Mouse (Mus musculus): ENCODE measurements around the gene Btbd16.

Gene Btbd16

GRCm38 (mm10) chr7:130773914-130774630, at the start of gene Btbd16:
Gene Btbd16, plus strand, starts transcription at chr7:130774069.
- DNase-seq, result no peak

DNA sequence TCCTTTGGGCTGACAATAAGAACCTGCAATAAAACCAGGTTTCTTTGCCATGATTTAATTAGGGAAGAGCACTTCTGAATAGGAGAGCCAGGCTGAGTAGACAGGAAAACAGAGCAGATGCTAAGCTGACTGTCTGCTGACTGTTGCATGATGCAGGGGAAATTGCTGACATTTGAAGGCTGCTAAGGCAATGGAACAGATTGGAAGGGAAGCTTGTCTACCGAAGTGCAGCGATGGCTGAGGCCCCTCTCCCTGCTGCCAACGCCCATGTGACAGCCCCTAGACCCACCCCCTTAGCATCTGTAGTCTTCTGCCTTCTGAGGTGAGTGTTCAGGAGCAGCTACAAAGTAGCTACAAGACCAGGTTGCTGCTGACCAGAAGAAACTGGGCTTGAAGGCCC, 47.7 kb upstream of the Btbd16 start:
- no peak for DNase-seq

- DNase-seq, result peak; percentile 20
Observed at GRCm38 (mm10) chr7:130726724-130727422, 47.0 kb upstream of the Btbd16 start.

GRCm38 (mm10) chr7:130727560-130727959, 46.3 kb upstream of the Btbd16 start:
- DNase-seq, result no peak

DNA sequence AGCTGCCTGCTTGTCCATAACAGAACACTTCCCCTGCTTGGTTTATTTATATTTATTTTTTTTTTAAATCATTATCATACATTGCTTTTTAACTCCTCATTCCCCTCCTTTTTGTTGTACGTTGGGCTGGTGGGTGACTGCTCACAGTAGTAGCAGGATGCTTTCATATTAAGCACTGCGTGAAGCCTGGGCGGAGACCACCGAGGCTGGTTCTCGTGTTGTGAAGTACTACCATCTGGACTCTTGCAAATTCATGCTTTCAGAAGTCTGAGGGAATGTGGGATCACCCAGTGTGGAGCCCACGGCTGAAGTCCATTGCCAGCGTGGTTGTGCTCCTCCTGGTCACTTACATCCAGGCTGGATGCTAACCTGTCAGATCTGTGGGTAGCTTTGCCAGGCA, 42.1 kb upstream of the Btbd16 start:
- DNase-seq, result no peak

GRCm38 (mm10) chr7:130732908-130733307, 41.0 kb upstream of the Btbd16 start:
- peak; percentile 67 for DNase-seq

- no peak for DNase-seq
Observed at GRCm38 (mm10) chr7:130733423-130733822, 40.4 kb upstream of the Btbd16 start.

DNA sequence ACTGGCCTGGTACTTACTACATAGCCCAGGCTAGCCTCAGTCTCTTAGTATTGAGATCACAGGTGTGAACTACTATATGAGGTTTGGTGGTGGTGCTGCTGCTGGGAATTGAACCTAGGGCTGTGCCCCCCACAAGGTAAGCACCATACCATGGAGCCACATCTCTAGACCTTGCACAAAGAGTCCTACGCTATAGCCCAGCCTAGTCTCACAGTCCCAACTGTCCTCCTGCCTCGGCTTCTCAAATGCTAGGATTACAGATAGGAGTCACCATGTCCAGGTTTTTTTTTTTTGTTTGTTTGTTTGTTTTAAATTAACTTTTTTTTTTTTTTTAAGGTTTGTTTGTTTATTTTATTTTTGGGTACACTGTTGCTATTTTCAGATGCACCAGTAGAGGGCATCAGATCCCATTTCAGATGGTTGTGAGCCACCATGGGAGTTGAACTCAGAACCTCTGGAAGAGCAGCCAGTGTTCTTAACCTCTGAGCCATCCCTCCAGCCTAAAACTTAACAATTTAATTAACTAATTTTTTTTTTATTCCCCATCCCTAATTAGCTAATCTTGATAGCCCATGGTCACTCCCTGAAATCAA, 39.6 kb upstream of the Btbd16 start:
- DNase-seq, result no peak

- no peak for DNase-seq
Observed at GRCm38 (mm10) chr7:130741099-130741498, 32.8 kb upstream of the Btbd16 start.

DNA sequence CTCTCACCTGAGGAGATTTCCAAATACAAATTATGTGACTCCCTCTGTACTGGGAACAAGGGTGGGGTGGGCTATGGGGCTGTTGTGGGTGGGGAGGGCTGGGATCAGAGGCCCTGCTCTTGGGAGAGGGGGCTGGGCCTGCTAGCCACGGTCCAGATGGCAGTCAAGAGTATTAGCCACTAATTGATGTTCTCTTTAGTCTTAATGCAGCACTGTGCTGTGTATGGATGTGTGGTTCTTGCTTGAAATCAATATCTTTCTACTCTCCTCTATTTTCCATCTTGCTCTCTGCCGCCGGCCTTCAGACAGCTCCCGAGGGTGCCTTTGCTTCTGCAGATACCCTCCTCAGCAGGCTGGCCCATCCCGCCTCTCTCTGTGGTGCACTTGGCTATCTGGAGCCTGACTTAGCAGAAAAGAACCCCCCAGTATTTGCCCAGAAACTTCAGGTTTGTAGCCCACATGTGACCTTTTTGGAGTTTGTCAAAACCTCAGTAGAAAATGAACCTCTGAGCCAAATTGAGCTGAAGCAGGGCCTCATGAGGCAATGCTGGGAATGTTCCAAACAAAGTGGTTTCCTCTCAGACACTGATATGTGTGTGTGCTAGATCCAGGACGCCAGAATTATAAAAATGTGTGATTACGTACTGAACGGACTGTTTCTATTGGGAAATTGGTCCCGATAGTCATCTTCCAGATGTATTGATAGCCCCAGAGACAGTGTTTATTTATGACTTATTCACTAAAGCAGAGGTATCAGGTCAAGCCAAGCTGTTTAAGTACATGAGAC, 30.4 kb upstream of the Btbd16 start:
- DNase-seq, result no peak

DNA sequence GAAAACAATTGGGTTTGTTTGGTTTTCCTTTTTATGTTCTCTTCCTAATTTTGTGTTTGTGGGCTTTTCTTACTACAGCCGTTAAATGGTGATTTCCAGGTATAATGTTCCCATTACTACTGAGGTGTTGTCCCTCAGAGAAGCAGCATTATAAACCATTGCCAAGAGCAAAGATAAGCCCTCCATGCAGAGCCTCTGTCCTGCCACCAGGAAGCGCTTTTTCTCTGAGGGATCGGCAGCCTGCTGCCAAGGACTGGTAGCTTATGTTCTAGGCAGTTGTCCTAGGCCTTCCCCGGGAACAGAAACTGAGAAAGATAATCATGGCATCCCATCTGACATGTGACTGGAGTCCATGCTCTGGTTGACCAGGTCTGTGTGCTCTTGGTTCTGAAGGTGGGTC, 24.7 kb upstream of the Btbd16 start:
- no peak for DNase-seq

DNA sequence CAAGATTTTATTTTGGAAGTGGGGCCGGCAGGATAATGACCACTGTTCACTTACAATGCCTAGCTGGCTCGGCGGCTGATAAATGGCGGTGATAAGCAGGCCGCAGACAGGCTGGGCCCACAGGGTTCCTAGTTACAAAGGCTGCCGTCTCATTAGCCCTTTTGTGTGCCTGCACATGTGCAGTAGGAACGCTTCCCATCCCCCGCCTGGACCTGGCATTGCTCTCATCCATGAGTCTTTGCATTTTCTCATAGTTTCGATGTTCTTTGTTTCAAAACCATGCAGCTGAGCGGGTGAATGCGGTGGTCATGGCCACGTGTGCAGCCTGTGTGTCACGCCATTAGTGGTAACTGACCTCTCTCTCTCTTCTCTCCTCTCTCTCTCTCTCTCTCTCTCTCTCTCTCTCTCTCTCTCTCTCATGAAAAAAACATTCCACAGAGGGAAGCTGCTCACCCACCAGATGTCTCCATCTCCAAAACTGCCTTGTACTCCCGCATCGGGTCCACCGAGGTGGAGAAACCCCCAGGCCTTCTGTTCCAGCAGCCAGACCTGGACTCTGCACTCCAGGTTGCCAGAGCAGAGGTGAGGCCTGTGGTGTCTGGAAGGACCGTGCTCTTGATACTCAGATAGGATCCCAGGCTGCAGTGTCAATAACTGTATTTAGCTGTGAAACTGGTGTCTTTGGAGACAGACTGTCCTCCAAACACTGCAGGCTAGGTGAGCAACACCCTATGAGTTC, 22.9 kb upstream of the Btbd16 start:
- DNase-seq, result no peak

- no peak for DNase-seq
Observed at GRCm38 (mm10) chr7:130751678-130752077, 22.2 kb upstream of the Btbd16 start.

GRCm38 (mm10) chr7:130754790-130755189, 19.1 kb upstream of the Btbd16 start:
- peak; percentile 36 for DNase-seq

- no peak for DNase-seq
Observed at GRCm38 (mm10) chr7:130756343-130756835, 17.5 kb upstream of the Btbd16 start.

- DNase-seq, result peak; percentile 37
Observed at GRCm38 (mm10) chr7:130757326-130757865, 16.5 kb upstream of the Btbd16 start.

DNA sequence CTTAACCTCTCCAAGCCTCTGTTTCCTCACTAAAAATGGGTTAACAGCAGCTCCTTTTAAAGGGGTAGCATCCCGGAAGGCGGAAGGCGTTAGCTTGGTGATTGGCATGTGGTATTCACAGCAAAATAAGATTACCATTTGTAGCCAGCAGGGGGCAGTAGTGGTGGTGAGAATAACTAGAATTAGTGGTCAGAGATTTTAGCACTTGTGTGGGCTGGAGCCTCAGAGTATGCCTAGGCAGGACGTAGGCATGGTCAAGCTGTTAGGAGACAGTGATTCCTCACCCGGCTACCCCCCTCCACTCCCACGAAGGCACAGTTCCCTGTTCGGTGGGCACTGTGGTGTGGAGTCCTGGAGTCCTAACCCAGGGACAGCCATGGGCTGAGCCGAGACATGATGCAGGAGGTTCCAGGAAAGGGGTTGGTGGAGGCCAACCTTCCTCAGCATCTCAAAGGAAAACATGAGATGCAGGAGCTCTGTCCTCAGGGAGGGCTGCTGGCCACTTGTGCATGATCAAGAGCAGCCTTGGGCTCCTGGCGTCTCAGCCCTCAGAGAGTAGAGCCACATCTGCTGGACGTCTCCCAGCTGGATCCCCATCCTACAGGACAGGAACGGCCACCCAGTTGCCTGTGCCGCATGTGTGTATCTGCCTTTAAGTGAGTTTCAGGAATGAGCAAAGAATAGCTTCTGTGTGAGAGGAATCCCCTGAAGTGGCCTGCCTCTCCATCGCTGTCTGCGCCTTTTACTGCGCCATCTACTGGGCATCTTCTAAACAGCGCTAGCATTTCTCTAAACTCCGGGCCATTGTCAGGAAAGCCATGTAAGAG, 11.6 kb upstream of the Btbd16 start:
- peak; percentile 77 for DNase-seq

- DNase-seq, result no peak
Observed at GRCm38 (mm10) chr7:130764160-130764559, 9.7 kb upstream of the Btbd16 start.

DNA sequence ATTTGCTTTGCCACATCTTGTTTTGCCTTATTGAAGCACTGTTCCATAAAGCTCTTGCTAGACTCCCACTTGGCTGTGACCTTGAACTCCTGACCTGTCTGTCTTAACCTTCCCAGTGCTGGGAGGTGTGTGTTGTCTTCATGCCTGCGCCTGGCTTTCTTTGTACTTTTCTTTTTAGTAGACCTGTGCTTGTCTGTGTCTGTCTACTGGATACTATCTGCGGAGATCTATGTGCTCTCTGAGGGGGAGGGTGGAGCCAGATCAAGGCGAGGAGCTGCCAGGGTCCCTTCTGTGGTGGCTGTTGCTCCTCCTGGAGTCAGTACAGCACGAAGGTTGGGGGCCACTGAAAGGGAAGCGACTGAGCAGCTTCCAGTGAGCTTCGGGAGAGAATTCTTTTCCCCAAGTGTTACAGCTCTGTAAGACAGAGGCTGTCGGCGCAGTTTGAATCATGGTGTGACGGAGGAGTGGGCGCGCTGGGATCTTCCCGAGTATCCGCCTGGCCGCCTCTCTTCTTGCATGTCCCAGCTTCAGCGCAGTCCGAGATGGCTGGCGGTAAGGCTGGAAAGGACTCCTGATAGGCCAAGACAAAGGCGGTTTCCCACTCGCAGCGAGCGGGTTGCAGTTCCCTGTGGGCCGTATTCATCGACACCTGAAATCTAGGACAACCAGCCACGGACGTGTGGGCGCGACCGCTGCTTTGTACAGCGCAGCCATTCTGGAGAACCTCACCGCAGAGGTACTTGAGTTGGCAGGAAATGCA, 7.3 kb upstream of the Btbd16 start:
- no peak for DNase-seq

GRCm38 (mm10) chr7:130768151-130768550, 5.7 kb upstream of the Btbd16 start:
- no peak for DNase-seq

All from kidney, postnatal 14 days (tissue).